Comparison of ENCODE assay signal across 16 mouse cellular contexts in the genomic region with DNA sequence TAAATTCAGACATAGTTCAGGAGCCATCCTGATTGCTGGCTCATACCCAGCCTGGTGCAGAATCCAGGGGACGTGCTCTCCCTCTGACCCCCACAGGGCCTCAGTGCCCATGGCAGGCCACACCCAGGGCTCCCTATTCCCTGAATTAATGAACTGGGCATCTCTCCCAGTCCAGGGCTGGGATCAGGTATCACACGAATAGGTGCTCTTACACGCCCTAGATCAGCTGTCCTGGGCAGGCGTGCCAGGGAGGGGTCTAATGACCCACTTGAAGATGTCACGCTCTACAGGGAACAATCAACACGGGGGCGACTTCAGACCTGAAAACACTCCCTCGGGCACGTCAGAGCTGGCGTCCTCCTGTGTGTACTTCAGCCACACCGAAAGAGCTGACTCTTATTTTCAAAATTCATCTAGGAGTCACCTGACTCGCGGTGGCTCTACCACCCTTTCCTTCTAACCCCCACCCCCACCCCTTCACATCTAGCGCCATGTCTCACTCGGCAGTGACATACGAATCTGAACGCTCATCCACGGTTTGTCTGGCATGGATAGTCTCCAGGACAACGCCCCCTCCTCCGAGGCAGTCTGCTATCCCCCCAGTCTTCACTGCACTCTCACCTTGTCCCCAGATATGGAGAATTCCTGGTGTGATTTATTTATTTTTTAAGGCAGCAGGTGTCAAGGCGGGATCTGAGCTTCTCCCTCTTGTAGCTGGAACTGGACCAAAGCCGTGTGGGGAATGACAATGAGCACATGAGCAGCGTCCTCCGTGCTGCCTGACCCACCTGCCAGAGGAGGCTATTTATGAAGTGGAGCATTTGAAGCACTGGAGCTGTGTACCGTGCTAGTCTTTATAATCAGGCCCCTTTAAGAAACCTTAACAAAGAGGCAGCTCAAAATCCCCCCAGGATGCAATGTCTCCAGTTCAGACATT.
DNase-seq lines count a peak whose midpoint lies in the region; ATAC-seq lines count a peak whose summit lies in the region.
"Had no signal": no experiment of that assay in that cellular context is flagged by ENCODE, and none has a peak within 500 bp of the region (broad histone marks: within the 10 kb centered on the region; RNA-seq: fewer than 3 reads in every experiment).

No protein-coding gene starts in this region.

- H3K4me3 ChIP-seq in midbrain, embryonic 14.5 days (replicated peaks; ENCODE audit: low read depth, low read length) = no peak overlapping the region
- no peak overlapping the region for H3K4me3 ChIP-seq in midbrain, embryonic 16.5 days (ENCODE audit: low read depth, low read length)
- H3K4me3 ChIP-seq in kidney, embryonic 15.5 days (replicated peaks) = no peak overlapping the region
- H3K4me3 ChIP-seq: erythroblast, embryonic 14.5 days; intestine, embryonic 15.5 days; liver, embryonic 13.5 days had no signal

- H3K27ac ChIP-seq in midbrain, embryonic 14.5 days (replicated peaks; ENCODE audit: low read depth, low read length) = no peak overlapping the region
- no peak overlapping the region for H3K27ac ChIP-seq in midbrain, embryonic 16.5 days (ENCODE audit: low read length)
- H3K27ac ChIP-seq in kidney, embryonic 15.5 days = no peak overlapping the region
- H3K27ac ChIP-seq: intestine, embryonic 15.5 days; liver, embryonic 13.5 days had no signal

- peak; percentile 85 for DNase-seq in gastrocnemius, adult 18-20 months (ENCODE audit: low spot score)
- DNase-seq in gastrocnemius, postnatal 10 days = no peak
- peak; percentile 41 for DNase-seq in midbrain, embryonic 14.5 days
- DNase-seq in adrenal gland, adult 8-10 months = no peak
- DNase-seq in layer of hippocampus, adult 8-10 months (ENCODE audit: low spot score in 2 of 2) = no peak
- DNase-seq: adrenal gland, postnatal 25 days; embryo, embryonic 11 days; layer of hippocampus, postnatal 36 days; left cerebral cortex, postnatal 4 days; liver, embryonic 13.5 days had no signal

- H3K4me1 ChIP-seq in midbrain, embryonic 14.5 days (ENCODE audit: control insufficient read depth, insufficient read depth, low read length) = 0 out of 2 replicates have a peak, but pooled peaks cover 3% of the 10 kb centered on the region
- peaks cover 3% of the 10 kb centered on the region; the same call in 1 of the 2 replicates for H3K4me1 ChIP-seq in midbrain, embryonic 16.5 days (ENCODE audit: control insufficient read depth, insufficient read depth, low read length)
- H3K4me1 ChIP-seq in kidney, embryonic 15.5 days = peaks cover 8% of the 10 kb centered on the region
- H3K4me1 ChIP-seq: intestine, embryonic 15.5 days had no signal

- no peak for ATAC-seq in midbrain, embryonic 14.5 days (ENCODE audit: low FRiP score, low TSS enrichment)
- ATAC-seq in midbrain, embryonic 16.5 days = no peak
- ATAC-seq in kidney, embryonic 15.5 days (replicated peaks; ENCODE audit: low FRiP score) = peak; percentile 82
- ATAC-seq: intestine, embryonic 15.5 days; lung, postnatal 0 days had no signal

- no peak overlapping the region for H3K4me2 ChIP-seq in midbrain, embryonic 14.5 days (ENCODE audit: low read length)
- no peak overlapping the region for H3K4me2 ChIP-seq in midbrain, embryonic 16.5 days (ENCODE audit: low read length)
- peak overlapping the region; percentile 42 for H3K4me2 ChIP-seq in kidney, embryonic 15.5 days
- H3K4me2 ChIP-seq: intestine, embryonic 15.5 days; liver, embryonic 13.5 days had no signal

- no peak overlapping the region for H3K9ac ChIP-seq in midbrain, embryonic 14.5 days (replicated peaks; ENCODE audit: low read length)
- no peak overlapping the region for H3K9ac ChIP-seq in midbrain, embryonic 16.5 days (ENCODE audit: low read depth, low read length)
- no peak overlapping the region for H3K9ac ChIP-seq in kidney, embryonic 15.5 days
- H3K9ac ChIP-seq: intestine, embryonic 15.5 days; liver, embryonic 13.5 days had no signal

- H3K9me3 ChIP-seq in midbrain, embryonic 14.5 days (ENCODE audit: control insufficient read depth, low read length) = no peaks in the 10 kb centered on the region
- H3K9me3 ChIP-seq in midbrain, embryonic 16.5 days (replicated peaks; ENCODE audit: control insufficient read depth, low read length, poor library complexity, severe bottlenecking) = no peaks in the 10 kb centered on the region
- no peaks in the 10 kb centered on the region for H3K9me3 ChIP-seq in kidney, embryonic 15.5 days (replicated peaks)
- H3K9me3 ChIP-seq: G1E; intestine, embryonic 15.5 days; liver, embryonic 13.5 days had no signal

- 75% methylated on average over 25 of the region's 25 CpGs for WGBS in midbrain, embryonic 14.5 days
- 74% methylated on average over 25 of the region's 25 CpGs for WGBS in midbrain, embryonic 16.5 days
- 52% methylated on average over 25 of the region's 25 CpGs for WGBS in kidney, embryonic 15.5 days

- peaks cover 11% of the 10 kb centered on the region; the same call in 1 of the 2 replicates for H3K27me3 ChIP-seq in midbrain, embryonic 14.5 days (ENCODE audit: control insufficient read depth, insufficient read depth, low read length)
- H3K27me3 ChIP-seq in midbrain, embryonic 16.5 days (ENCODE audit: control insufficient read depth, insufficient read depth, low read depth, low read length) = peaks cover 3% of the 10 kb centered on the region
- no peaks in the 10 kb centered on the region for H3K27me3 ChIP-seq in kidney, embryonic 15.5 days
- H3K27me3 ChIP-seq: intestine, embryonic 15.5 days; liver, embryonic 13.5 days had no signal

- no peaks in the 10 kb centered on the region for H3K36me3 ChIP-seq in midbrain, embryonic 14.5 days (ENCODE audit: control insufficient read depth, insufficient read depth, low read length)
- no peaks in the 10 kb centered on the region for H3K36me3 ChIP-seq in midbrain, embryonic 16.5 days (ENCODE audit: control insufficient read depth, insufficient read depth, low read length)
- H3K36me3 ChIP-seq in kidney, embryonic 15.5 days = no peaks in the 10 kb centered on the region
- H3K36me3 ChIP-seq: G1E; intestine, embryonic 15.5 days; liver, embryonic 13.5 days had no signal

Comparison
In these comparisons a context has a peak if more than half of its experiments do, and no peak if none do; other contexts are left out.
1. DNase-seq: peak in gastrocnemius, adult 18-20 months (single experiment) and midbrain, embryonic 14.5 days (single experiment); none in gastrocnemius, postnatal 10 days (single experiment), adrenal gland, adult 8-10 months (single experiment) and layer of hippocampus, adult 8-10 months (0 of 2).